Mouse (Mus musculus) spleen, adult 2 months (tissue): Measurements from ENCODE around the gene Agxt. TPM values are rescaled to one million over a fixed set of nuclear protein-coding genes. Genes with fewer than 3 reads are reported as not detected.

Experiments
- DNase-seq, 2 experiments: peaks; one replicate each; pipeline versions ENCODE4 v3.0.0 to v3.0.0-alpha.2; 2012 to 2021; ENCODE audit warnings: low spot score in 2 of 2, low read depth in 1 of 2
- H3K27ac ChIP-seq: fragments of 200-500 bp; 2 replicates; pipeline ENCODE4 v1.5.1; 2012; ENCODE audit warnings: low read length, inconsistent platforms; ENCODE audit not compliant: insufficient read depth
- H3K27me3 ChIP-seq: fragments of 200-500 bp; 2 replicates; pipeline ENCODE4 v1.6.1; 2012; ENCODE audit warnings: mild to moderate bottlenecking, moderate library complexity, low read length, inconsistent platforms; ENCODE audit not compliant: control insufficient read depth, insufficient read depth
- H3K36me3 ChIP-seq: fragments of 200-500 bp; 2 replicates; pipeline ENCODE4 v1.6.1; 2012; ENCODE audit warnings: mild to moderate bottlenecking, low read length, inconsistent platforms; ENCODE audit not compliant: control insufficient read depth, insufficient read depth
- H3K4me1 ChIP-seq: fragments of 200-500 bp; 2 replicates; pipeline ENCODE4 v1.6.1; 2011; ENCODE audit warnings: inconsistent platforms; ENCODE audit not compliant: control insufficient read depth, insufficient read depth, insufficient read length
- H3K4me3 ChIP-seq: fragments of 200-500 bp; 2 replicates; pipeline ENCODE4 v1.5.1; 2011; ENCODE audit warnings: mild to moderate bottlenecking, inconsistent platforms; ENCODE audit not compliant: insufficient read depth, insufficient read length; ENCODE audit errors: extremely low read depth
- CTCF ChIP-seq: fragments of 200-500 bp; IDR thresholded peaks from 2 replicates; pipeline ENCODE4 v1.5.1; 2011; ENCODE audit warnings: mild to moderate bottlenecking, inconsistent platforms; ENCODE audit not compliant: insufficient read depth, insufficient read length, insufficient replicate concordance; ENCODE audit errors: extremely low read depth
- POLR2A ChIP-seq: fragments of 200-500 bp; IDR thresholded peaks from 2 replicates; pipeline ENCODE4 v1.6.1; 2011; ENCODE audit warnings: low read depth, low read length, inconsistent platforms
- WGBS: fragments of 180-500 bp; shearing (Covaris S2); methylation state at CpG from one replicate; pipeline ENCODE4 v1.1.7; 2018; 5-methylcytosine and 5-hydroxymethylcytosine counted together
- polyA plus RNA-seq: library from polyadenylated mRNA; depleted of rRNA; stranded (reverse); fragments of >200 nt; gene quantifications from 2 replicates; pipeline ENCODE4 v1.2.3, GENCODE M21; 2012; rRNA removed

The Agxt gene
- polyA plus RNA-seq, result not detected in 2 replicates

GRCm38 (mm10) chr1:93135036-93135526 is at the start of gene Agxt:
Agxt (plus strand) TSS chr1:93135240.
- H3K27ac ChIP-seq, result no peak within 1 kb of the TSS
- 86% methylated on average over 12 of the region's 12 CpGs for WGBS
- H3K27me3 ChIP-seq, result no peaks in the 10 kb centered on the region
- no peak within 1 kb of the TSS for H3K4me3 ChIP-seq
- no peaks in the 10 kb centered on the region for H3K4me1 ChIP-seq
- H3K36me3 ChIP-seq, result no peaks in the 10 kb centered on the region
- DNase-seq, result no peak
- TF ChIP-seq POLR2A, result no peak
- no peak for TF ChIP-seq CTCF

DNA sequence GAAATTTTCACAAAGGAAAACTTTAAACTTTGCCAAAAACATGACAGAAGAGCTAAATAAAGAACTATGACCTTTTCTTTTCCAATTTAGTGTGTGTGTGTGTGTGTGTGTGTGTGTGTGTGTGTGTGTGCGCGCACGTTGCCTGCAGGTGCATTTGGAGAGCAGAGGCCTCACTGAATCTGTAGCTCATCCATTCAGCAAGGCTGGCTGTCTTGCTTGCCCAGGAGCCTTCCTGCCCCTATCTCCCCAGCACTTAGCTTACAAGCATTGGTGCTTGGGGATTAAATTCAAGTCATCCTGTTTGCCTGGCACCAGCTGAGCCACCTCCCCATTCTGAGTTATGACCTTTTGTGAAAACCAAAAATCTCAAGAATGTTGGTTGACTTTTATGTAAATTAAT is 42.5 kb upstream of the Agxt start:
- Histone ChIP-seq H3K4me3 (no peak overlapping the region), H3K4me1 (no peaks in the 10 kb centered on the region), H3K36me3 (no peaks in the 10 kb centered on the region), H3K27me3 (no peaks in the 10 kb centered on the region), H3K27ac (no peak overlapping the region)
- no peak for DNase-seq
- TF ChIP-seq CTCF (no peak), POLR2A (no peak)
- WGBS, result 84% methylated on average over 3 of the region's 3 CpGs

DNA sequence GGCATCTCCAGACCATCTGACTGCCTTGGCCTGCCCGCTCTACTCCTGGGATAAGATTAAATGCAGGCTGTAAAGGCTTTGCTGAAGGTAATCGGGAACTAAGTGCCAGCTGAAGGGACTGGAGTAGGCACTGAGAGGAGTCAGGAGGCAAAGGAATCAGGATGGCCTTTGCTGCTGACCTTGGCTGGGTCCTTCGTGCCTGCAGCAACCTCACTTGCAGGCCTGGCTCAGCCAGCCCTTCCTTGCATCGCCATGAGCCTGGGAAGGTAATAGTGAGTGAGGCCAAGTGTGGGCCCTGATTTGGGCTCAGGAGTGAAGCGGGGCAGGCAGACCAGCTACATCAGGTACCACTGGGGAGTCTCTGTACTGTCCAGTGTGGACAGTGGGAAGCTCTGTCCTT is 36.1 kb upstream of the Agxt start:
- no peak for DNase-seq
- H3K4me1 ChIP-seq, result no peaks in the 10 kb centered on the region
- no peaks in the 10 kb centered on the region for H3K36me3 ChIP-seq
- no peak overlapping the region for H3K4me3 ChIP-seq
- no peak for TF ChIP-seq CTCF
- no peak for TF ChIP-seq POLR2A
- H3K27ac ChIP-seq, result no peak overlapping the region
- 92% methylated on average over 5 of the region's 5 CpGs for WGBS
- peaks cover 15% of the 10 kb centered on the region for H3K27me3 ChIP-seq

DNA sequence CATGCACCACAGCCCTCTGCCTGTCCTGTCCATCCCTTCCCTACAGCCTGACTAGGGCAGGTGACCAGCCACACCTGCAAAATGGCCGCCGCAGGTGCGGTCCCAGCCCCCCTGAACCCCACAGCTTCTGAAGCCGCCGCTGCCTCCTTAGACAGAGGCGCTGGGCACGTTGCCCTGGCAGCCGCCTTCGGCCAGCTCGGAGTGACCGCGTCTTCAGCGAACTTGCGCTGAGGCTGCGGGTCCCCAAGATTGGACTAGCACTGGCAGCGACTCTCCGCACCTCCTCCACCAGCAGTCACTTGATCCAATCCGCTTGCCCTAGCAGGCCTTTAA is 34.8 kb upstream of the Agxt start:
- 10% methylated on average over 18 of the region's 18 CpGs for WGBS
- H3K27me3 ChIP-seq, result peaks cover 15% of the 10 kb centered on the region
- DNase-seq, result no peak
- H3K4me3 ChIP-seq, result no peak overlapping the region
- H3K4me1 ChIP-seq, result no peaks in the 10 kb centered on the region
- H3K27ac ChIP-seq, result no peak overlapping the region
- no peaks in the 10 kb centered on the region for H3K36me3 ChIP-seq
- TF ChIP-seq POLR2A (no peak), CTCF (no peak)

DNA sequence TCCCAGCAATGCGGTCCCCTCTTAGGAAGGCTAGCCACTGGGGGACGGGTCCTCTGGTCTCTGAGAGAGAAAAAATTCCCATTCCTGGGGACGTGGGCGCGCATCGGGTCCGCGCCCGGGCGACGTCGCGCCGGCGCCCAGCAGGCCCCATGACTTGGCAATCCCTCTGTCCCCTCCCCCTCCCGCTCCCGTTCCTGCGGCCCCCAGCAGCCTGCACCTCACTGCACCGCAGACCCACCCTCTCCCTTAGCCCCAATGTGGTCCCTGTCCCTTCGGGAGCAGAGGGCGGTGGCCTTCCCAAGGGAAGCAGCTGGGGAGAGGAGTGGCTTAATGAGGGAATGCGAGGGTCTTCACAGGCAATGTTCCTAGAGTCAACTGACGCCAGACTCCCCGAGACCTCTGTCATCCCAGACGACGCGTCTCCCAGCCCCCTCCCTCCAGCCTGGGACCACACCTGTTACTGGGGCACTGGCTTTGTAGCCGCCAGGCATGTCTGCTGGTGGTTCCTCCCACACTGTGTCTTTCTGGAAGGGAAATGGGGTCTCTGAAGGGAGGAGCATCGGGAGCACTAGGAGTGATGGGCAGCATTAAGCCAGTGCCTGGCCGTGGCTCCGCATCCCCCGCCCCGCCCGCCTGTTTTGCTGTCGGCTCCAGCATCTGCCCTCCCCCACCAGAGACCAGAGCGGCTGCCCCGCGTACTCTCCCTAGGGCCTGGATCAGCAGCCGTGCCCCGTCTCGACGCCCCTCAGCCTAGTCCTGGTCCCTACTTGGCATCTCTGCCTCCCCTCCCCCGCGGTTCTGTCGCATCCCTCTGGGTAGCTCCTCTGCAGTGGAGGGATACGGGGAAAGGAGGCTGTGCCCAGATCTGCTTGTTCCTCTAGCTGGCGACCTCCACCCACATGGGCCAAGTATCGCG is 34.2 kb upstream of the Agxt start:
- Histone ChIP-seq H3K27me3 (peaks cover 15% of the 10 kb centered on the region), H3K27ac (no peak overlapping the region), H3K4me3 (peak overlapping the region; percentile 5; the same call in 1 of the 2 replicates), H3K36me3 (no peaks in the 10 kb centered on the region), H3K4me1 (no peaks in the 10 kb centered on the region)
- DNase-seq, result no peak
- TF ChIP-seq POLR2A, result no peak
- TF ChIP-seq CTCF, result no peak
- 4% methylated on average over 49 of the region's 49 CpGs for WGBS

- H3K27ac ChIP-seq, result no peak within 1 kb of the TSS
- WGBS, result 4% methylated on average over 39 of the region's 39 CpGs
- DNase-seq, result no peak
- peaks cover 15% of the 10 kb centered on the region for H3K27me3 ChIP-seq
- no peaks in the 10 kb centered on the region for H3K36me3 ChIP-seq
- H3K4me3 ChIP-seq, result peak within 1 kb of the TSS; percentile 5; the same call in 1 of the 2 replicates
- no peaks in the 10 kb centered on the region for H3K4me1 ChIP-seq
- TF ChIP-seq CTCF (no peak), POLR2A (no peak)
These were observed 33.4 kb upstream of the Agxt start, which contains the start of gene Kif1a for GRCm38 (mm10) chr1:93101571-93102061. Kif1a (minus strand) TSS chr1:93101951.

DNA sequence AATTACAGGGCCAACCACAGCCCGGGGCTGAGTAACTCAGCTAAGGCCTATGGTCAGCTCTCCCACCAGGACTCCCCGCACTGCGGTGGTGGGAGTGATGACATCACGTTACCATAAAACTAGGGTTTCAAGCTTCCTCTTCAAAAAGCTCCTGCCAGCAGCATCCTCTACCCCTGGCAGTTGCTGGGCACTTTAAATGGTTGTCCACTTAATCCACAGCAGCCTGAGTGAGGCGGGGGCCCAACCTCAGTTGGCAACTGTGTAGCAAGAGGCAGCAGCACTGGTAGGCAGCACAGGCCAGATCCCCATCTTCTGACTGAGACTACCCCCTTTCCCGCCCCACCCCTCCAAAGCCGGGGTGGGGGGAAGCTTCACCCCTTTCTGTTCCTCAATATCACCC is 32.3 kb upstream of the Agxt start:
- Histone ChIP-seq H3K27ac (no peak overlapping the region), H3K27me3 (peaks cover 15% of the 10 kb centered on the region), H3K36me3 (no peaks in the 10 kb centered on the region), H3K4me1 (no peaks in the 10 kb centered on the region), H3K4me3 (no peak overlapping the region)
- WGBS, result 64% methylated on average over 7 of the region's 7 CpGs
- no peak for DNase-seq
- TF ChIP-seq CTCF (no peak), POLR2A (no peak)
